Mouse (Mus musculus): ENCODE results near the gene Atp1a2.

The Atp1a2 gene

DNA sequence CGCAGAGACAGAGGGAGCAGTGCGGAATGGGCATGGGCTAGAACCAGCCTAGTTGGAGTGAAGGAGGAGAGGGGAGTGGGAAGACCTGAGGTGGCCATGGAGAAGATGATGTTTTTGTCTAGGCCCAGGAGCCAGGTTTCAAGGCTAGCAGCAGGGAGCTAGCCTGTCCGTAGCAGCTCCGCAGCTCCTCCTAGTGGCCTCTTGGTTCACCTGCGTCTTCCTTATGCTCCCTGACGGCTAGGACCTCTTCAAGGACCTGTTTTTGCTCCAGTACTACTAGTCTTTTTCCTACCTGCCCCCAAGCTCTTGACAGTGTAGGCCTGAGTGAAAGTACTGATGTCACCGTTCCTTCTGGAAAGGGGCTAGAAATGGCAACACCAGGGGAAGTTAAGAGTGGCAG is 26.9 kb upstream of the Atp1a2 start:
- peak; percentile 91 for DNase-seq (ENCODE audit: low read depth, low spot score)

DNA sequence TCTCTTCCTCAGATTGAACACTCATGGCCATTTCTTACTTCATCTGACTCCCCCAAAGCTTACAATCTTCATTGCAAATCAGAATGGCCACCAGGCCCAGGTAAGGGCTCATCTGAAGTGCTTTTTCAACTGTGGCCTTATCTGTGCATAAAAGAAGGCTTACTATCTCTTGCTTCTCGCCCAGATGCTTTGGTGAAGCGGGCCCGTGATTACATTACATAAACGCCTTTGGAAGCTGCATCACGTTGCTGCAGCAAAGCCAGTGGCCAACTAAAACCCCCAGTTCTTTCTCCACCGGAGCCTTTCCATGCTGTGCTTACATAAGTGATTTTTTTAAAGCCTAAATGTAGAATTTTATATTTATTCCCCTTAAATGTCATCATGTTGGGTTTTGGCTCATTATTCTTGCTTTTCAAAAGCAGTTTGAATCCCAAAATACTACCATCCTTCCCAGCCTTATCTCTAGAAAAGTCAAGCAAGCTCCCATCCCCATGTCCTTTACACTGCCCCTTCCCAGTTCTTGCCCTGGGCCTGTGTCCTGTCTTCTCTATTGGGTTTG is 26.0 kb upstream of the Atp1a2 start:
- DNase-seq (ENCODE audit: low read depth, low spot score) = no peak

GRCm38 (mm10) chr1:172323298-172323697 is 25.4 kb upstream of the Atp1a2 start:
- DNase-seq (ENCODE audit: low read depth, low spot score) = no peak

DNA sequence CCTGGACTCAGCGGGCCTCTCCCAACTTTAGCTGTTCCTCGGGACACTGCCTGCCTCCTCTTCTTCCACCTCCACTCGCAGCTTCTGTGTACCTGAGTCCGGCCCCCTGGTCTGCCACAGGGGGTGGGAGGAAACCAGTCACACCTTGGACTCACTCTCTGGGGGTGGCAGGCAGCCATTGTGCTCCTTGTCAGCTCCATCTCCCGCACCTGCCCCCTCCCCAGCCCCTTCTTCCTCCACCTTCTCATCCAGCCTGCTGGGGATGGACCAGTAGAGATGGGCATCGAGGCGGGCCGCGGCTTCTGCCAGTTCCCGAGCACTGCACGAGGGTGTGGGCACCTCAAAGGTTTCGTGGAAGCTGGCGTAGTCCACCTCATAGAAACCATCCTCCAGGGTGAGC is 24.9 kb upstream of the Atp1a2 start:
- DNase-seq (ENCODE audit: low read depth, low spot score) = no peak

DNA sequence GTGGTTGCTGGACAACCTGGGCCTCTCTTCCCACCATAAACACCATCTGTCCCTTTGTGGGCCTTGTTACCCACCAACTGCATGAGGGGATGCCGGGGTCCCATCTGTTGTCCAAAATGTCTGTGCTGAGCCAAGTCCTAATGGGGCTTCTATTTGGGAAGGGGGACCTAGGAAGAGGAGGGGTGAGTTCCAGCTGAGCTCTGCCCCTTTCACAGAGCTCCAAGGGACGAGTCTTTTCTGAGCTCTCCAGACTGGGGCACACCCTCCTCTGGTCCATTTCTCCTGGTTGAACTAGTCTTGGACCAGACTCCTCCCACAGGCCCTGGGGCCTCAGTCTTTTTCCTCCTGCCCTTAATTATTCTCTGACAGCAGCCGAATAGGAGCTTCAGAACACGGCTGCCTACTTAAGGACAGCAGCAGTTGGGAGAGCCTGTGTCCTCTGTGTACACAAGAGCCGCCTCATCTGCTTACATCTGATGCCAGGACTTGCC is 22.1 kb upstream of the Atp1a2 start:
- DNase-seq (ENCODE audit: low read depth, low spot score) = no peak

- DNase-seq (ENCODE audit: low read depth, low spot score) = no peak
These were observed 21.5 kb upstream of the Atp1a2 start for GRCm38 (mm10) chr1:172319346-172319745.

GRCm38 (mm10) chr1:172318424-172319035 is 20.7 kb upstream of the Atp1a2 start:
- DNase-seq (ENCODE audit: low read depth, low spot score) = no peak

GRCm38 (mm10) chr1:172317946-172318345 is 20.1 kb upstream of the Atp1a2 start:
- no peak for DNase-seq (ENCODE audit: low read depth, low spot score)

- no peak for DNase-seq (ENCODE audit: low read depth, low spot score)
These were observed 19.6 kb upstream of the Atp1a2 start for GRCm38 (mm10) chr1:172317431-172317830.

GRCm38 (mm10) chr1:172314911-172315310 is 17.0 kb upstream of the Atp1a2 start:
- no peak for DNase-seq (ENCODE audit: low read depth, low spot score)

- peak; percentile 87 for DNase-seq (ENCODE audit: low read depth, low spot score)
These were observed 15.9 kb upstream of the Atp1a2 start for GRCm38 (mm10) chr1:172313613-172314411.

DNA sequence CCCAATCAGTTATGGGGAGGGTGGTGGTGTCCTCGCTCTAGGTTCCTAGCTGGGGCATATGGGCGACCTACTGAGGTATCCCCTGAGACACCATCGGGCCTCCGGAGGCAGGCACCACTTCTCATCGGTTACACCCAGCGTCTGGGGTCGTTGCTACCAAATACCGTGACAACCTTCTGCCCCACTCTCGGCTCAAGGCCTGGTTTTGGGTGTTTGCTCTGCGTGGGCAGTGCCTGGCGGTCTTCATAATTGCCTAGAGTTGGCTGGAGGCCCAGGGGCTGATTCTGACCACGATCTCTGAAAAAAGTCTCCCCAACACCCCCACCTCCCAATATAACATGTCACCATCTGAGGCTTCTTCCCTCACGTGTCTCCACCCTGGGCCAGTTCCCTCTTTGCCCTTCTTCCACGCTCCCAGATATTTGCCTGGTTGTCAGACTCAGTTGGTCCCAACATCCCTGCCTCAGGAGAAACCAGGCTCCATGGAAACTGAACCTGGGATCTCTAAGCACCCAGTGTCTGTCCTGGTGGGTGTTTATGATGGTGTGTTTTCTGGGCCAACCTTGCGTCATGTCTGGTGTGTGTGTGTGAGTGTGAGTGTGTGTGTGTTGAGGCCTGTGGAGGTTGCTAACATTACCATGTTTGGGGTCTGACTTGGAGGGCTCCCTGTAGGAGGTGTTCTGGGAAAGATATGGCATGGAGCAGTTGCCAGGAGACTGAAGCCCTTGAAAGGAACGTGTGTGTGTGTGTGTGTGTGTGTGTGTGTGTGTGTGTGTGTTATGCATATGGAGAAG is 15.1 kb upstream of the Atp1a2 start:
- peak; percentile 35 for DNase-seq (ENCODE audit: low read depth, low spot score)

GRCm38 (mm10) chr1:172311921-172312767 is 14.3 kb upstream of the Atp1a2 start:
- DNase-seq (ENCODE audit: low read depth, low spot score) = peak; percentile 84

DNA sequence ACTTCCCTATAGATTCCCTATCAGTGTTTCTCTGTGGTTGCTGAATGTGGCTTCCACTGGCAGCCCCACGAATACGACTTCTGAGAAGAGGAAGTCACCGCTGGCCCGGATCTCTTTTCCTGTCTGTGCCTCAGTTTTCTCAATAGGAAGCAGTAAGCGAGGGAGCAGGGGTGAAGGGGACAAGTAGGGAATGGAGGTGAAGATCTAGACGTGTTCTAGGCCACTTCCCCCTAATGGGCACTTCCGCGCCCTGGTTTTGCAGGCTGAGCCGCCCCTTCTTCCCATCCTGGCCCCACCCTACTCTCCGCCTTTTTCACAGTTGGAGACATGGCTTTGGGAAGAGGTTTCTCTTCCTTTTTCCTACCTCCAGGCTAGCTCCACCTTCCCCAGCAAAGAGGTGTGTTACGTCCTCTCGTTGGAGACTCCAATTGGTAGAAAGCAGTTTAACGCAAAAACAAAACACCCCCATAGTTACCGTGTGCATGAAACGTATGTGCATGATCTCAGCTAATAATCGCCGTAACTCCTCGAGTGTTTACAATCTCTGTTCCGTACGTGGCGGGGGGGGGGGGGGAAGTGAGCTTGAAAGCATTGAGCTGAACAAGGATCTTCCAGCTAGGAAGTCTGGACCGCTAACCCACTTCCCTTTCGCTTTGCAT is 13.5 kb upstream of the Atp1a2 start:
- DNase-seq (ENCODE audit: low read depth, low spot score) = peak; percentile 76

DNA sequence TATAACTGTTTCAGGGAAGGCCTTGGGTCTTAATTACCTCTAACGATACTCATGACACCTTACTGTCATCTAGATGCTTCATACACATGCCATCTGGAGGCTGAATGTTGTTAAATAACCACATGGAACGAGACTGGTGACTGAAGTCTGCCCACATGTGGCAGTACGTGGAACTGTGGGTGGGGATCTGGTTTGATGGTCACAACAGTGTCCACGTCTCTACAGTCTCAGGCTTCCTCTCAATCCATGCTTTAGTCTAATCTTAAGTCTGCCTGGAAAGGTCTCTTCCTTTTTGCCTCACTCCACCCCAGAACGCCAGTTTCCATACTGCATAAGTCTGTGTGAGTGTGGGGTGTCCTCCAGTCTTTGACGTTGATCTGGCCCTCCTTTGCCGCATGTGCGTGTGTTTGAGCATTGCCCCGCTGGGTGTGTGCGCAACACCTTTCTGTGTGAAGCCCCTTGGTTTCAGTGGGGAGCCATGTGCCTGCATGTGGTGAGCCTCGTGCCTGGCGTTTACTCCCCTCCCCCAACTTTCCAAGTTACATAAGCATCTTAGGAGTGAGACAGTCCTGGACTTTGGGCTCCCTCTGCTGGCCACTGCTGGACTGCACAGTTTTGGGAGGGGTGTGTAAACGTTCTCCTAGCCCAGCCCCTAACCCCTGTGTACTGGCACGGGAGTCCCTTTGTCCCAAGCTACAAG is 12.0 kb upstream of the Atp1a2 start:
- DNase-seq (ENCODE audit: low read depth, low spot score) = peak; percentile 98

- no peak for DNase-seq (ENCODE audit: low read depth, low spot score)
These were observed 10.5 kb upstream of the Atp1a2 start for GRCm38 (mm10) chr1:172308409-172308808.

- peak; percentile 32 for DNase-seq (ENCODE audit: low read depth, low spot score)
These were observed 10.1 kb upstream of the Atp1a2 start for GRCm38 (mm10) chr1:172307936-172308335.

GRCm38 (mm10) chr1:172306885-172307284 is 9.0 kb upstream of the Atp1a2 start:
- DNase-seq (ENCODE audit: low read depth, low spot score) = no peak

DNA sequence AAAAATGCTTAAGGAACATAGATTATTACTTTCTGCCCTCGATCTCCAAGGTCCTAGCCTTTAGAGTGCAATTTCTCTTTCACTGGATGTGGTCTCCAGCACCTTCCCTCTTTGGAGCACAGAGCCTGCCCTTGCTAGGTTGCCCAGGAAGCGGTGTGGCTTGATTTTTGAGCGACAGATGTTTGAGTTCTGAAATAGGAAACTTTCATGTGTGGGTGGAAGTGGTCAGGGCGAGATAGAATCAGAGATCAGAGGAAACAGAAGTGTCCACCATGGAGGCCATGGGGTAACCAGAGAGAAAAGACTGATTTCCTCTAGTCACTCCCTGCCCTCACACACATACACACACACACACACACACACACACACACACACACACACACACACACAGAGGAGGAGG is 8.3 kb upstream of the Atp1a2 start:
- DNase-seq (ENCODE audit: low read depth, low spot score) = peak; percentile 13

GRCm38 (mm10) chr1:172305635-172306034 is 7.8 kb upstream of the Atp1a2 start:
- DNase-seq (ENCODE audit: low read depth, low spot score) = peak; percentile 34
